Mouse (Mus musculus) neural tube, embryonic 14.5 days (tissue): ENCODE results near the gene Fam222a. TPM values are rescaled to one million over a fixed set of nuclear protein-coding genes. Genes with fewer than 3 reads are reported as not detected.

Experiments used
- ATAC-seq: fragments of 200-750 bp; cut with Nextera tagmentation; 2 replicates; pipeline ENCODE4 v1.8.0; 2017; ENCODE audit warnings: low read depth, mild to moderate bottlenecking, moderate TSS enrichment, moderate library complexity
- H3K27ac ChIP-seq: fragments of 300-500 bp; sonication (generic); 2 replicates; pipeline ENCODE4 v1.5.1; 2014; ENCODE audit warnings: low read depth, mild to moderate bottlenecking, control low read depth, low read length, moderate library complexity, mixed read lengths
- H3K27me3 ChIP-seq: fragments of 300-500 bp; sonication (generic); 2 replicates; pipeline ENCODE4 v1.6.1; 2014; ENCODE audit warnings: low read length; ENCODE audit not compliant: control insufficient read depth, insufficient read depth
- H3K36me3 ChIP-seq: fragments of 300-500 bp; sonication (generic); 2 replicates; pipeline ENCODE4 v1.6.1; 2014; ENCODE audit warnings: low read length, mixed read lengths; ENCODE audit not compliant: control insufficient read depth, insufficient read depth
- H3K4me1 ChIP-seq: fragments of 300-500 bp; sonication (generic); 2 replicates; pipeline ENCODE4 v1.6.1; 2014; ENCODE audit warnings: low read length; ENCODE audit not compliant: control insufficient read depth, insufficient read depth
- H3K4me2 ChIP-seq: fragments of 300-500 bp; sonication (generic); 2 replicates; pipeline ENCODE4 v1.6.1; 2014; ENCODE audit warnings: mild to moderate bottlenecking, low read depth, low read length, control low read depth
- H3K4me3 ChIP-seq: fragments of 300-500 bp; sonication (generic); 2 replicates; pipeline ENCODE4 v1.5.1; 2014; ENCODE audit warnings: low read depth, low read length, control low read depth, mixed read lengths
- H3K9ac ChIP-seq: fragments of 300-500 bp; sonication (generic); replicated peaks from 2 replicates; pipeline ENCODE4 v1.6.1; 2014; ENCODE audit warnings: low read depth, mild to moderate bottlenecking, control low read depth, low read length, mixed read lengths
- H3K9me3 ChIP-seq: fragments of 300-500 bp; sonication (generic); 2 replicates; pipeline ENCODE4 v1.6.1; 2016; ENCODE audit warnings: low read length; ENCODE audit not compliant: control insufficient read depth
- WGBS: fragments of 180-500 bp; shearing (Covaris S2); extraction: QIAGEN DNeasy Blood & Tissue Kit; methylation state at CpG from one replicate; pipeline ENCODE4 v1.1.7; 2014; 5-methylcytosine and 5-hydroxymethylcytosine counted together
- polyA plus RNA-seq: library from polyadenylated mRNA; unstranded; fragments of >200 nt; fragmentation: Nextera tagmentation; extraction: Ambion mirVana; gene quantifications from 2 replicates; pipeline ENCODE4 v1.2.1, GENCODE M21; 2014

Fam222a gene
- polyA plus RNA-seq, 1 experiment from 2014 or later, result 7.0 TPM

- peaks cover 34% of the 10 kb centered on the region for H3K4me1 ChIP-seq
- 83% methylated on average over 5 of the region's 5 CpGs for WGBS
- H3K36me3 ChIP-seq, result no peaks in the 10 kb centered on the region
- H3K27me3 ChIP-seq, result no peaks in the 10 kb centered on the region
- H3K9me3 ChIP-seq, result no peaks in the 10 kb centered on the region
- H3K4me2 ChIP-seq, result no peak overlapping the region
- ATAC-seq, result no peak
- H3K9ac ChIP-seq, result no peak overlapping the region
- no peak overlapping the region for H3K27ac ChIP-seq
- no peak overlapping the region for H3K4me3 ChIP-seq
Observed at GRCm38 (mm10) chr5:114603975-114604374, 36.2 kb downstream of the Fam222a start.

GRCm38 (mm10) chr5:114604781-114605290 is 37.0 kb downstream of the Fam222a start:
- 7% methylated on average over 11 of the region's 11 CpGs for WGBS
- peaks cover 43% of the 10 kb centered on the region for H3K4me1 ChIP-seq
- no peaks in the 10 kb centered on the region for H3K27me3 ChIP-seq
- H3K9me3 ChIP-seq, result no peaks in the 10 kb centered on the region
- peak; percentile 62; the same call in 1 of the 2 replicates for ATAC-seq
- H3K4me2 ChIP-seq, result peak overlapping the region; percentile 12; the same call in 1 of the 2 replicates
- H3K36me3 ChIP-seq, result no peaks in the 10 kb centered on the region
- H3K4me3 ChIP-seq, result no peak overlapping the region
- H3K27ac ChIP-seq, result peak overlapping the region; percentile 75
- H3K9ac ChIP-seq, result no peak overlapping the region

GRCm38 (mm10) chr5:114605981-114606380 is 38.2 kb downstream of the Fam222a start:
- Histone ChIP-seq H3K4me3 (no peak overlapping the region), H3K9ac (no peak overlapping the region), H3K27ac (peak overlapping the region; percentile 75; the same call in 1 of the 2 replicates), H3K27me3 (no peaks in the 10 kb centered on the region), H3K36me3 (no peaks in the 10 kb centered on the region), H3K9me3 (no peaks in the 10 kb centered on the region), H3K4me2 (no peak overlapping the region), H3K4me1 (peaks cover 48% of the 10 kb centered on the region)
- 70% methylated on average over 6 of the region's 6 CpGs for WGBS
- ATAC-seq, result 0 out of 2 replicates have a peak, but pooled peaks have one; percentile 8

- peak; percentile 16; the same call in 1 of the 2 replicates for ATAC-seq
Observed at GRCm38 (mm10) chr5:114607651-114608050, 39.8 kb downstream of the Fam222a start.

GRCm38 (mm10) chr5:114608516-114608915 is 40.7 kb downstream of the Fam222a start:
- Histone ChIP-seq H3K9ac (no peak overlapping the region), H3K36me3 (0 out of 2 replicates have a peak, but pooled peaks cover 4% of the 10 kb centered on the region), H3K4me1 (peaks cover 48% of the 10 kb centered on the region), H3K9me3 (no peaks in the 10 kb centered on the region), H3K4me2 (no peak overlapping the region), H3K27ac (peak overlapping the region; percentile 61), H3K27me3 (no peaks in the 10 kb centered on the region), H3K4me3 (no peak overlapping the region)
- peak; percentile 25; the same call in 1 of the 2 replicates for ATAC-seq
- WGBS, result 3% methylated on average over 12 of the region's 12 CpGs

More at GRCm38 (mm10) chr5:114607651-114608050, 39.8 kb downstream of the Fam222a start:
- no peak overlapping the region for H3K4me3 ChIP-seq
- 0 out of 2 replicates have a peak, but pooled peaks cover 4% of the 10 kb centered on the region for H3K36me3 ChIP-seq
- peak overlapping the region; percentile 61 for H3K27ac ChIP-seq
- peaks cover 48% of the 10 kb centered on the region for H3K4me1 ChIP-seq
- H3K9ac ChIP-seq, result no peak overlapping the region
- WGBS, result 31% methylated on average over 8 of the region's 8 CpGs
- H3K27me3 ChIP-seq, result no peaks in the 10 kb centered on the region
- H3K9me3 ChIP-seq, result no peaks in the 10 kb centered on the region
- H3K4me2 ChIP-seq, result no peak overlapping the region

GRCm38 (mm10) chr5:114611256-114611655 is 43.4 kb downstream of the Fam222a start:
- Histone ChIP-seq H3K4me3 (no peak overlapping the region), H3K27me3 (no peaks in the 10 kb centered on the region), H3K9me3 (no peaks in the 10 kb centered on the region), H3K9ac (no peak overlapping the region), H3K27ac (no peak overlapping the region), H3K4me2 (no peak overlapping the region), H3K4me1 (peaks cover 34% of the 10 kb centered on the region), H3K36me3 (0 out of 2 replicates have a peak, but pooled peaks cover 4% of the 10 kb centered on the region)
- 94% methylated on average over 10 of the region's 10 CpGs for WGBS
- no peak for ATAC-seq

- Histone ChIP-seq H3K27ac (no peak overlapping the region), H3K9me3 (no peaks in the 10 kb centered on the region), H3K36me3 (0 out of 2 replicates have a peak, but pooled peaks cover 4% of the 10 kb centered on the region), H3K4me2 (no peak overlapping the region), H3K9ac (no peak overlapping the region), H3K4me3 (no peak overlapping the region), H3K4me1 (peaks cover 27% of the 10 kb centered on the region), H3K27me3 (no peaks in the 10 kb centered on the region)
- no peak for ATAC-seq
- 75% methylated on average over 25 of the region's 25 CpGs for WGBS
Observed at GRCm38 (mm10) chr5:114611968-114612608, 44.3 kb downstream of the Fam222a start.

- H3K4me2 ChIP-seq, result no peak overlapping the region
- H3K9ac ChIP-seq, result no peak overlapping the region
- no peak overlapping the region for H3K27ac ChIP-seq
- 0 out of 2 replicates have a peak, but pooled peaks cover 4% of the 10 kb centered on the region for H3K36me3 ChIP-seq
- 69% methylated on average over 7 of the region's 7 CpGs for WGBS
- H3K9me3 ChIP-seq, result no peaks in the 10 kb centered on the region
- no peak for ATAC-seq
- no peak overlapping the region for H3K4me3 ChIP-seq
- peaks cover 5% of the 10 kb centered on the region for H3K4me1 ChIP-seq
- H3K27me3 ChIP-seq, result no peaks in the 10 kb centered on the region
Observed at GRCm38 (mm10) chr5:114614863-114615262, 47.0 kb downstream of the Fam222a start.
